Mouse (Mus musculus) left cerebral cortex, adult 9 months (tissue): ENCODE data around the gene Trappc12.
A peak's percentile ranks its signal among the peaks of the same experiment; 100 is the strongest.

Experiments used
- DNase-seq, 2 experiments: peaks; one replicate each; pipeline ENCODE4 v3.0.0; 2022; ENCODE audit warnings: low spot score in 2 of 2

Gene Trappc12

DNA sequence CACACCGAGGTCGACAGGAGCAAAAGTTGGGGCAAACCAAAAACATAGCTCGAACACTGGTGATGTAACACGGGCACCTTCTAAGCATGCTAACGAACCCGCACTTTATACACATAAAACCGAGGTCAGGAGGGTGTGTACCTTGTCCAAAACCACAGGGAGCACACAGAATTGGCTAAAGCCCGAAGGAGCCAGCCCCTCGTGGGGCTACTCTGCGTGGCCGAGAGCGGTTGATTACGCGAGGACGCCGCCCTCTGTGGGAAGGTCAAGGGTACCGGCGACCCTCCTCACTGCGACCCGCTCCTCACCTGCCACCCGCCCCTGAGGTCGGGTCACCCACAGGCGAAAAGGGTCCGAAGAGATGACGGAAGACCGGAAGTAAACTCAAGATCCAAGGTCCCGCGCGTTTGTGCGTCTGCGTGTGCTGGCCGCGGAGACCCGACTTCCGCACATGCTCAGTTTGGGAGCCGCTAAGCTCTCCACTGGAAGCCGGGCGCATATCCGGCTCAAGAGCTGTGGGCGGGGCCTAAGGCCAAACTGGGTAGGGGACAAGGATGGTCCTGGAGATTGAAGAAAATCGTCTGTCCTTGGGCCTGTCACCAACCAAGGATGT is at the start of gene Trappc12:
Trappc12 (minus strand) TSS at position 452 of the 613 bp plus-strand sequence.
- peak; percentile 60 to 85 for DNase-seq

DNA sequence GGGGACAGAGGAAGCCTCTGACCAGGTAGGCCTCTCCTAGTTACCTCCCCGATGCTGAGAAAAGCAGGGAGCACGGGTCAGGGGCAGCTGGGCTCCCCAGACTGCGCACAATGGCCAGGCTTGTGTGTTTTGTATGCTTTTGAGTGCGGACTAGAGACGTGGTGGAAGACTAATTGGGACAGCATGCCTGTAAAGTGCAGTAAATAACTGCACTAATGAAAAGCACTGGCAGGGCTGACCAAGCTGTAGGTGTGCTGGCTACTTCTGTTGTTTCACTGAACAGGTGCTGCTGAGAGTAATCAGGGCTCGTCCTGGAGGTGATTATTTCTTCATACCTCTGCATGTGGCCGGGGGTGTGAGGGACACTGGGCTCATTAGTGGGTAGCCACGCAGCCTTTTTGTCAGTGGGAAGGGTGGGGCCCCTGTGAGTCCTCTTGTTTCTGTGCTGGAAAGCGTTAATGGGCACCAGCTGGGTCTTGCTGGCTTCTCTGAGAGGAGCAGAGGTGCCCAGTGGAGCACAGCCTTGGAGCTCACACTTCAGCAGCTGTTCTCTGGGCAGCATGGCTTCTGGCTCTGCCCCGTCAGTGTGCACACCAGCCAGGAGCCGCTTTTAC is 49.6 kb upstream of the Trappc12 start:
- no peak for DNase-seq

DNA sequence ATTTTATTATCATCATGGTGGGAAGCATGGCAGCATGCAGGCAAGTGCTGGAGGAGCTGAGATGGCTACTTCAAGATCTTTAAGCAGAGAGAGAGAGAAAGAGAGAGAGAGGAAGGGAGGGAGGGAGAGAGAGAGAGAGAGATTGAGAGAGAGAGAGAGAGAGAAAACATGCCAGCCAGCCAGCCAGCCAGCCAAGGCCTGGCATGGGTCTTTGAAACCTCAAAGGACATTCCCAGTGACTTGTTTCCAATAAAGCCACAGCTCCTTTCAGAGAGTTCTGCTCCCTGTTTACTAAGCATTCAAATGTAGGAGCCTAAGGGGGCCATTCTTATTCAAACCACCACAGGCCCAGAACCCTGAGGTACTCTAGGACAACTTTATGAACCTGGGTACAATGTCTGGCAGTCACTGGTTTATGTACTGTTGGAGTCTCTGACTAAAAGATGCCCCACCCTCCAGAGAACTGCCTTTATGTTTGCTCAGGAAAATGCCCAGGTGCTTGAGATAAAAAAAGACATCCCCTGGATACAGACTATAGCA is 46.7 kb upstream of the Trappc12 start:
- no peak for DNase-seq

DNA sequence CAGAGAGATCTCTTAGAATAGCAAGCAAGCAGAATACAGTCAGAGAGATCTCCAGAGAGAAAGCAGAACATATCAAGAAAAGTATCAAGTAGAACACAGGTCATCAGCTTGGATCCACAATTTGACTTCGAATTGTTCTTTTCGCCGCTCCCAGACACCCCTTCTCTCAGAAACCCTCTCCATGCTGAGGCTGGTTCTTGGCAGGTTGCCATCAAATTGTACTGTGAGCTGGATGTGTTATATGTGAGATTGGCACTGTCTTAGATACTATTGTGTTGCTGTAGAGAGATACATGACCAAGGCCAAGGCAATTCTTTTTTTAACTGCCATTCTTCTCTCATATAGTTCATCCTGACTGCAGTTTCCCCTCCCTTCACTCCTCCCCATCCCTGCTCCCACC is 44.8 kb upstream of the Trappc12 start:
- no peak for DNase-seq

DNA sequence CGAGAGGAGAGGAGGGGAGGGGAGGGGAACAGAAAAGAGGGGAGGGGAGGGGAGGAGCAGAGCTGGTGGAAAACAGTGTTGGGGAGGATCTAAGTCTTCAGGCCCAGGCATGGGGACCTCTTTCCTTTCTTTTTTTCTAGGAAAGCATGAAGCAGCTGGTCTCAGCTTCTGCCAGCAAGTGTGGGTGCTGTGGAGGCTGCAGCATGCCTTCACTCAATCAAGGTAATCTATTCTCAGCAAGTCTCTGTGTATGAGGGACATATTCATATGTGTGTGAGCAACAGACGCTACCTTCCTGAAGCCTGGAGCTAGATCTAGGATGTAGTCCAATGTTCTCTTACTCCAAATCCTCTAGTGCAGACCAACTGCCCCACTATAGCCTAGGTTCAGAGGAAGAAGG is 43.4 kb upstream of the Trappc12 start:
- peak; percentile 55 to 74 for DNase-seq

DNA sequence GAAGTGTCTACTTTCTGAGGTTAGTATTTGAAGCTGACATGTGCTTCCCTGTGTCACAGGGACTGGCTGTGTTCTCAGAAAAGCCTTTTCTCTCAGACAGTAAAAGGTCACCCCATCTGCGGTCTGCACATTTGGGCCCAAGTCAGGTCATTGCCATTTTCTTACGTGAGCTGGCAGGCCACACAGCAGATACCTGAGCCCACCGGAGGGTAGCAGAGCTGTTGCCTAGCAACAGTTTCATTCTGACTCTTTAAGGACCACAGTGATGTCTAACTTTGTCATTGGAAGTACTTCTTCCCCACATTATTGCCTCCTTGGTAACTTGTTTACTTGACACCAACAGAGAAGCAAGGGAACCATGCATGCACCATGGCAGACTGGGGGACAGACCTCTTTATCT is 42.3 kb upstream of the Trappc12 start:
- no peak for DNase-seq

DNA sequence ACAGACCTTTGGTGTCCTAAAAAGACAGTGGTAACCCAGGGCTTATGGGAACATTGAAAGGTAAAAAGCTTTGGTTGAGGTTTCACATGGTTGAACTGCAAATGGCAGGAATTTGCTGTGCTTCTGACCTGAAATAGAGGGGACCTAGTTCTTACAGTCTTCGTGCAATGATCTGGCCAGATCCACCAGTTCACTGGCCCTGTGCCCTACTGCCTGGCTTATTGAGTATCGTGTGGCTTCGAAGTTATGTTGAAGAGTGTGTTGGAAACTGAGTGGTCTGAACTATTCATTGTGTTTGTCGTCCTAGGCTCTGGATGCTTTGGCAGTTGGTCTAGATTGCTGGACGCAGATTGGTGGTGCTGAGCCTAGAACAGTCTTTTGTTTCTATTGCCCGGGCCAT is 36.0 kb upstream of the Trappc12 start:
- DNase-seq, result no peak

DNA sequence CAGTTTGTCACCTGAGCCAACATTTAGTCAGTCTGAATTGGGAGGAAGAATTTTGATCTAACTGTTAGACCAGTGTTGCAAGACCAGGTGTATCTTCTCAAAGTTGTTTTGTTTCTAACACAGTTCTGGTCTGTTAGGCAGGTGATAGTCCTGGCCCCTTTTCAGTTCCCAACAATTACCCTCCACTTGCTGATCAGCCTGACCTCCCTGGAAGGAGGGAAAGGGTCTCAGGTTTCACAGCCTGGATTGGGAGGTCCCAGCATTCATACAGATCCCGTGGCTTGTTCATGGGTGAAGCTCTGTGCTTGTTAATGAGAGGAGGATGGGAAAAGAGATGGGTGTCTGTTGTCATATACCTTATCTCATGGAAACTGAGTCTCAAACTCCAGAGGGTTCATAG is 35.0 kb upstream of the Trappc12 start:
- no peak for DNase-seq

DNA sequence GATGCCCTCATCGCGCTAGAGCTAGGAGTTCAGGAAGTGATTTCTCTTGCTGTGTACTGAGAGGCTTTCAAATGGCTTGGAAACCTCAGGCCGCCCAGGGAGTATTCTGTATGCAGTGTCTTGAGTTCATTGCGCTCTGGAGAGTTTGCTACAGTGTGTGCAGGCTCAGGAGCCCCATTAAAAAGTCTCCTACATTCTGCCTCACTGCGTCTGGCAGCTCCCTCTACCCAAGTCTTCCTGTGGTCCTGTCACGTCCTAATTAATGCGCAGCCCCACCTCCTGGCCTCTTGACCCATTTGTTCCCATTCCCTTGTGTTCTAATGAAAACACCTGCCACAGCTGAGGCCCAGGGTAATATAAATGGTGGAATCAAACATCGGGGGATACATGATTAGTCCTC is 34.6 kb upstream of the Trappc12 start:
- no peak for DNase-seq

DNA sequence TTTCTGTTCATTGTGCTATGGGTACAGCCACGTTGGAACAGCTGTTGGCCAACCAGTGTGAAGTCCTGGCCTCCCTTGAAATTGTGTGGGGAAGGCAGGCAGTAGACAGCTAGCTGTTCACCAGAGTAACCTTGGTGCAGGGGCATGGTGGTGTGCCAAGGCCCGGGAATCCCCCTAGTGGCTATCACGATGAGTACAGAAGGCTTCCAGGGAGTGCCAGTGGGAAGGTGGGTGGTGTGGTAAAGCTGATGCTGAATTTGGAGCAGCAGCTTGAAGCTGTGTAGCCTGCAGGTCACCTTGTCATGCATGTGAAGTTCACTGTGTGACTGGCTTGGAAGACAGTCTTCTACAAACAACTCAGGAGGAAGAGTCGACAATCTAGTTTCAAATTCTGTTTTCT is 34.1 kb upstream of the Trappc12 start:
- DNase-seq, result peak; percentile 32 to 58

DNA sequence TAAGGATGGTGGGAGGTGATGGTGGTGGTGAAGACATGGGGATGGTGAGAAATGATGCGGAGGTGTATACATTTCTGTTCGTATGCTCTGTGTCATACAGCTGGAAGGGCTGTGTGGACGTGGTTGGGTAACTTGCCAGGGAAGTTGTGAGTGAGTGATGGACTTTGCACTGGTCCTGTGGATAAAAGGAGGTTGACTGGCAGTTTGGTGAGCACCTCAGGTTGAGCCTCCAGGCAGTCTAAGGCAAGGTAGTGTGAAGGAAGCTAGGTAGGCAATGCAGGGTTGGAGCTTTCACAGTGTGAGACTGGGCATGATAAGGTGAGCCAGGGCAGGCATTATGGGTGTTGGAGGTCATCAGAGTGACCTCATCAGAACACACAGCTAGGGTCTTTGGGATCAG is 32.4 kb upstream of the Trappc12 start:
- DNase-seq, result no peak

DNA sequence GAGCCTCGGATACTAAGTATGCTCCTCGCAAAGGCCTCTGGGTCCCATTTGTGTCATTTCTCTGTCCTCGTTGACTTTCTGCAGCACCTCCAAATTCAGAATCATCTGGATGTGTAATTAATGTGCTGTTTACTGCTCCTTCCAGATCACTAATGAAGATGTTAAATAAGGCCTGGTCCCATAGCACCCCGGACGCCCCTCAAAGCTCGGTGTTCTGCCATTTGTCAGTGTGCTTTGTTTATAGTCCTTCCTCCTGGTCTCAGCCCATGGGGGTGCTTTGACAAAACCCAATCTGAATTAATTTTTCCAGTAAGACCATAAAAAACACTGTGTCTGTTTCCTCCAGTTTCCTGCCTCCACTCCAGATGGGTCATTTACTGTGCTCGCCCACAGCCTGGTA is 29.9 kb upstream of the Trappc12 start:
- no peak for DNase-seq

DNA sequence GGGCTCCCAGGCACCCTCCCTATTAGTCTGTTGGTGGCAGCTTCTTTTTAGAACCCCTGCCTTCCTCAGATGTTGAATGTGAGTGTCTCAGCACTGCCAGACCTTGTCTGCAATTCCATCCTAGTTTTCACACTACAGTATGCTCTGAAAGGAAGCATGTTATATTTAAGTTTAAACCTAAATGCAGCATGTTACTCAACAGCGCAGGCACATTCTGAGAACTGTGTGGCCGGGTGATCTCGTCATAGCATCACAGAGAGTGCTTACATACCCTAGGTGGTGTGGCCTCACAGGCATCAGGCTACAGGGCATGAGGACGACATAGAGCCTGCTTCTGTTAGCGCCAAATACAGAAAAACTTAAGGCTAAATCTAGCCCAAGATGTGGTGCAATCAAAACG is 25.4 kb upstream of the Trappc12 start:
- no peak for DNase-seq

DNA sequence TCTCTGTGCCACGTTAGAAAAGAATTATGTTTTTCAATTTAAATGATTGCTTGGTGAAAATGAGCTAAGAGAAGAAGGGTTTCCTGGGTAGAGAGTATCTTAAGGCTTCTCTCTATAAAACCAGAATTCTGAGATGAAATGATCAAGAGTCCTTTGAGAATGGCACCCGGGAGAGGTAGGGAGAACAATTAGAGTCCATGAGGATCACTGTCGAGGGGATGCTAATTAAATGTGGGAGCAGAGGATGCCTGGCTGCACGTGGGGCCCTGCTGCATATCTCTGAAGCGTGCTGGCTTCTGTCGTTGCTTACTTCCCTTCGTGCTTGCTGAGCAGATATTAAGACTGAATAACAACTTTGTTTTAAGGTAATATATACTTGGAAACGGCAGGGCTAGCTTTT is 24.8 kb upstream of the Trappc12 start:
- no peak for DNase-seq

DNA sequence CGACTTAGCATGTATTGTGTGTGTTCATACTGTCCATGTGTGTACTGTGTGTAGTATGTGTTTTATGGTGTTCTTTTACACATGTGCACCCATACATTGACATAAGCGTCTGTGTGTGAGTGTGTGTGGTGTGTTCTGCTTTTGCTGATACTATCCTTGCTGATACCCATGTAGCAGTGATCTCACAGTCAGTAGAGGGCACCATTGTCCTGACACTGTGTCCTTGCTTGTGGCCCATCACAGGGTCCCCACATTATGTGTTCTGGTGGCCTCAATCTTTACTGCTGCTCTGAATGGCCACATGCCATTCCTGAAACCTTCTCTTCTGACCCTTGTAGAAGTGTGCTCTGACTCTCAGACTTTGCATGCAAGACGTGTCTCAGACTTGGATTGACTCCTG is 23.5 kb upstream of the Trappc12 start:
- no peak for DNase-seq

DNA sequence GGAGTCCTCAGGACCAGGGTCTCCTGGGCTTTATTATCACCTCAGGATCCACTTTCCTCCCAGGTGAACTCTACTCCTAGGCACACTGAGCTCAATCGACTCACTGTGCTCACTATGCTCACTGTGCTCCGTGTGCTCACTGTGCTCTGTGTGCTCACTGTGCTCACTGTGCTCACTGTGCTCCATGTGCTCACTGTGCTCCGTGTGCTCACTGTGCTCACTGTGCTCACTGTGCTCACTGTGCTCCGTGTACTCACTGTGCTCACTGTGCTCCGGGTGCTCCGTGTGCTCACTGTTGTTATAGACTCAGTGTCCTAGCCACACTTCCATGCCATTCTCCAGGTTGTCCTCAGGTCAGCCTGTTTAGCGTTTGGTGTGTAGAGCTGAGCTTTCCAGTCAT is 19.7 kb upstream of the Trappc12 start:
- no peak for DNase-seq

DNA sequence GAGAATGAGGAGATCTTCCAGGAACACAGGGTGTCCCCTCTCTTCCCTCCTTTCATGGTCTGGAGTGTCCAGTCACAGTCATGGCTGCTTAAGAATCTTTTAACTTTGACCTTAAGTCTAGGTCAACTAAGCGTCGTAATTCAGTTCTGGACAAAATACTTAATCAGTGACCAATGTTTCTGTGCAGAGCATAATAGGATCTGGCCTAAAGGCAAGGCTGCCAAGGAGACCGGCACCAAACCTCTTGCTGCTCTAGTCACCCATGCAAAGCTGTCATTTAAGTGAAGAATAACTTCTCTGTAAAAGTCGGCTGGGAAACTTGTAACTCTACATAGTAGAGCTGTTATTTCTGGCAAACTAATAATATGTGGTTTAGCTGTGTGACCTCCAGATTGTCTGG is 5.7 kb upstream of the Trappc12 start:
- DNase-seq, result no peak

DNA sequence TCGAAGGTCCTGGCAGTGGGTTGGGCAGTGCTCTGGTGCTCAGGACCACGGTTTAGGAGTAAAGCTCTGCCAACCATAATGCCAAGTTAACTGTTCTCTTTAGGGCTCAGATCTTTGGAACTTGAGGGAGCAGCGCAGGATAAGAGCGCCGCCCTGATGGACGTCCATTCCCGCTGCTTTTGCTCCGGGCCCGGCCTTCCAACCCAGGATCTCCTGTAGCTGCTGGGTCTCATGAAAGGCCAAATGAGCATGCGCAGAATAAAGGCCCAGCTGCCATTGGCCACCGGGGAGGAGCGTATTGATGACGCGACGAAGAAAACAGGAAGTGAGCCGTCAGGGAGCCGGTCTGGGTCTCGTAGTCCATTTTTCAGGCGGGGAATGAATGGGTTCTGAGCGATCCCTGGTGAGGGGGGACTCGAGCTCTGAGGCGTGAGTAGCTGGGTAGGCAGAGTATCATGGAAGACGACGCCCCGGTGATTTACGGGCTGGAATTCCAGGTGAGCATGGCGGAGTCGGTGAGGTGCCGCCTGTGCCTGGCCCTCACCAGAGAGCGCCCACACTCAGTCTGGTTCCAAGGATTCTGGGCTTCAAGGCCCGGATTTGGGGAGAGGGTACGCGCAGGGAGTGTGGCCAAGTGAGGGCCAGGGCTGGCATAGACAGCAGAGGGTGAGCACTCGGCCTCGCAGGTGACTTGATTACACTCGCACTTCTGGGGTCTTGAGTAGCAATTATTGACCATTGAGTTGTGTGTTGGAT is 1.4 kb upstream of the Trappc12 start, which contains the start of gene Eipr1:
Eipr1 (plus strand) TSS at position 296 of the 756 bp plus-strand sequence.
- peak; percentile 77 to 93 for DNase-seq

DNA sequence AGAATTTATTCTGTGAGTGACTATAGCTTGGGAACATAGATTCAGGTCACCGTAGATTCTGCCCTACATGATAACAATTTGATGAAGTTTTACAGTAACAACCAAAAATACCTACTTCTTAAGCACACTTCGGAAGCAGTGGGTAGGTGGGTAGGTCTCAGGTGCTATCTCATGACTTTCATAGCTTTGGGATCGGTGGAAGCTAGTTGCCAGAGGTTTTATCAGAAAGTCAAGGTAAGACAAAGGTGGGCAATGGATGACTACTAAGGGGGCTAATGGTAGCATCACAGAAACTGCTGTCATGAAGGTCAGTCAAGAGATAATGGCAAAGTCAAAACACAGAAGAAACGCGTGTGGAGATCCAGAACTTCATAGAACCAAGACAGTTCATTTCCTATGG is 604 bp upstream of the Trappc12 start:
- no peak for DNase-seq

DNA sequence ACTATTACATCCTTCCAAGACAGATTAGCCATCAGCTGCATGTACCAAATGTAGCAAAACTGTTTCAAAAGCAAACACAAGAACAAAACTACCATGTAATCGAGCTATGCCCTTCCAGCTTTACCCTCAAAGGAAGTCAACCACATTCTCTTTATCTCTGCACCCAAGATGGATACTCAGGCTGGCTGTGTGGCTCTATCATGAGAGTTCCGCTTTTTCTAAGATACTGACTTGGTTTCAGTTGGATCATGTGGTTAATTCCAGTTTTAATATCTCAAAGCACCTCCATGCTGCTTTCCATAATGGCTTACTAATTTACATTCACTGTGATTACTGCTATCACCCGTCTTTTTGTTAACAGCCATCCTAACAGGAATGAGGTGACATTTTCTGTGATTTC is 6.9 kb downstream of the Trappc12 start:
- DNase-seq, result no peak

DNA sequence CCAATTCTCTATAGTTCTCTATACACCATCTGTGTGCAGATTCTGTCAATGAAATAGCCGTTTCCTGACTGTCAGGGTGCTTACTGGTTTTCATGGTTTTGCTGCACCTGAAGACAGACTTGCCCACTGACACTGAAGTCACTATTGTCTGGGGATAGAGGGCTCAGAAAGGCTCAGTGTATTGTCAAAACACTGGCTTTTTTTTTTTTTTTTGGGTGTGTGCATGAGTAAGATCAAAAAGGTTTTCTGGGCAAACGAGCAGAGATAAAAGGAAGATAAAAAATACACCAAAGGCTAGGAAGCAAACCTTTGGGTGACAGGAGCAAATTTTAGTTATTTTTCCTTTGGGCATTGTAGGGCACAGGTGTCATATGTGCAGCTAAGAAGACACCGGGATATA is 15.0 kb downstream of the Trappc12 start:
- no peak for DNase-seq

DNA sequence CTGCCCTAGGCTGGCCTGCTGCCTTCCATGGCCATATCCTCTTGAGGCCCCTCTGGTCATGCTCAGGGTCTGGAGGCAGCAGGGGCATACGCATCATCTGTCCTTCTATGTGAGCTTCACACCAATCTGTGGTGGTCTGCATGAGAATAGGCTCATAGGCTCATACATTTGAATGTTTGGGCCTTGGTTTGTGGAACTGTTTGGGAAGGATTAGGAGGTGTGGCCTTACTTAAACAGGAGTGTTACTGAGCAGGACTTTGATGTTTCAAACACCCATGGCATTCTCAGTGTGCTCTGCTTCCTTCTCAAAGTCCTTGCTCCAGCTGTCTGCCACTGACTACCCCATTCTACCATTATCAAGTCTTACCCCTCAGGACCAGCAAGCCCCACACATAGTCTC is 16.0 kb downstream of the Trappc12 start:
- DNase-seq, result no peak
